Mouse (Mus musculus) intestine, postnatal 0 days (tissue): ENCODE results near the gene Chrm2. TPM values are rescaled to one million over a fixed set of nuclear protein-coding genes. Genes with fewer than 3 reads are reported as not detected.
A peak's percentile ranks its signal among the peaks of the same experiment; 100 is the strongest.

ENCODE experiments used
- ATAC-seq: fragments of 200-750 bp; cut with Nextera tagmentation; 2 replicates; pipeline ENCODE4 v1.8.0; 2017; ENCODE audit warnings: mild to moderate bottlenecking, moderate TSS enrichment, moderate library complexity
- H3K27ac ChIP-seq: fragments of 300-500 bp; sonication (generic); 2 replicates; pipeline ENCODE4 v1.5.1; 2014; ENCODE audit warnings: mild to moderate bottlenecking, low read depth, low read length, moderate library complexity
- H3K27me3 ChIP-seq: fragments of 300-500 bp; sonication (generic); replicated peaks from 2 replicates; pipeline ENCODE4 v1.6.1; 2014; ENCODE audit warnings: low read length, mixed read lengths; ENCODE audit not compliant: control insufficient read depth, insufficient read depth
- H3K36me3 ChIP-seq: fragments of 300-500 bp; sonication (generic); 2 replicates; pipeline ENCODE4 v1.6.1; 2014; ENCODE audit warnings: mild to moderate bottlenecking, moderate library complexity; ENCODE audit not compliant: control insufficient read depth, insufficient read depth
- H3K4me1 ChIP-seq: fragments of 300-500 bp; sonication (generic); replicated peaks from 2 replicates; pipeline ENCODE4 v1.6.1; 2014; ENCODE audit warnings: antibody characterized with exemption, low read length, mixed read lengths; ENCODE audit not compliant: control insufficient read depth, insufficient read depth
- H3K4me2 ChIP-seq: fragments of 300-500 bp; sonication (generic); replicated peaks from 2 replicates; pipeline ENCODE4 v1.6.1; 2014; ENCODE audit warnings: low read depth, mild to moderate bottlenecking, moderate library complexity
- H3K4me3 ChIP-seq: fragments of 300-500 bp; sonication (generic); 2 replicates; pipeline ENCODE4 v1.5.1; 2014; ENCODE audit warnings: low read depth, low read length
- H3K9ac ChIP-seq: fragments of 300-500 bp; sonication (generic); 2 replicates; pipeline ENCODE4 v1.6.1; 2014; ENCODE audit warnings: mild to moderate bottlenecking, low read depth, low read length
- H3K9me3 ChIP-seq: fragments of 300-500 bp; sonication (generic); 2 replicates; pipeline ENCODE4 v1.6.1; 2016; ENCODE audit warnings: mixed run types; ENCODE audit not compliant: control insufficient read depth
- CTCF ChIP-seq: sonication (generic); IDR thresholded peaks from 2 replicates; pipeline ENCODE4 v1.5.1; 2016; ENCODE audit warnings: low read depth, mild to moderate bottlenecking, control low read depth, antibody characterized with exemption, moderate library complexity
- WGBS: fragments of 180-500 bp; shearing (Covaris S2); extraction: QIAGEN DNeasy Blood & Tissue Kit; methylation state at CpG from one replicate; pipeline ENCODE4 v1.1.7; 2014; 5-methylcytosine and 5-hydroxymethylcytosine counted together
- polyA plus RNA-seq: library from polyadenylated mRNA; unstranded; fragments of >200 nt; fragmentation: Nextera tagmentation; extraction: Ambion mirVana; gene quantifications from 2 replicates; pipeline ENCODE4 v1.2.1, GENCODE M21; 2015

Chrm2 gene
- polyA plus RNA-seq, 1 experiment from 2014 or later, result 11.8 TPM

GRCm38 (mm10) chr6:36389260-36389965, 1.5 kb downstream of the Chrm2 start:
- H3K27ac ChIP-seq, result 0 out of 2 replicates have a peak overlapping the region, but pooled peaks have one; percentile 15
- no peaks in the 10 kb centered on the region for H3K9me3 ChIP-seq
- ATAC-seq, result no peak
- no peak for TF ChIP-seq CTCF
- no peaks in the 10 kb centered on the region for H3K36me3 ChIP-seq
- H3K4me1 ChIP-seq, result no peaks in the 10 kb centered on the region
- WGBS, result 26% methylated on average over 20 of the region's 20 CpGs
- peak overlapping the region; percentile 73 for H3K4me2 ChIP-seq
- peak overlapping the region; percentile 51 for H3K9ac ChIP-seq
- peaks cover 13% of the 10 kb centered on the region for H3K27me3 ChIP-seq
- peak overlapping the region; percentile 44 for H3K4me3 ChIP-seq

DNA sequence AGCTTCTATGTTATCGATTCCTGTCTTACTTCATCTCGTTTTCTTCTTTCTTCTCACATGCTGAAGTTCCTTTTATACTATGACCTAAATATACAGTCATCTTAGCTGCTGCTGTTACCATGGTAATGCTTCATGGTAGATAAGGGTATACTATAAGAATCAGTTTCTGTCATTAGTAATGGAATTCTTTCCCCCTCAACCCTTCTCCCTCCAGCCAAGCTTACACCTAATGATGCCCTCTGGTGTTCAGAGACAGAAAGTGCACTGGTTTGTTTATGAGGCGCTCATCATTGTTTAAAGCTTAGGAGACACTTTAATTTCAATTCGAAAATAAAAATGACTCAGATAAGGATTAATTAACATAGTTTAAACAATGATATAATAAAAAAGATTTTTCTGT, 5.8 kb downstream of the Chrm2 start:
- ATAC-seq, result no peak
- no peak overlapping the region for H3K9ac ChIP-seq

GRCm38 (mm10) chr6:36405139-36405538, 17.3 kb downstream of the Chrm2 start:
- 57% methylated on average over 5 of the region's 5 CpGs for WGBS
- Histone ChIP-seq H3K4me1 (no peaks in the 10 kb centered on the region), H3K36me3 (no peaks in the 10 kb centered on the region), H3K27me3 (no peaks in the 10 kb centered on the region), H3K4me3 (no peak overlapping the region), H3K4me2 (no peak overlapping the region), H3K27ac (no peak overlapping the region), H3K9me3 (no peaks in the 10 kb centered on the region), H3K9ac (no peak overlapping the region)
- no peak for TF ChIP-seq CTCF
- ATAC-seq, result no peak

More for the DNA sequence above, 5.8 kb downstream of the Chrm2 start:
- Histone ChIP-seq H3K9me3 (no peaks in the 10 kb centered on the region), H3K27ac (no peak overlapping the region), H3K27me3 (peaks cover 5% of the 10 kb centered on the region), H3K4me1 (no peaks in the 10 kb centered on the region), H3K4me2 (no peak overlapping the region), H3K4me3 (no peak overlapping the region), H3K36me3 (no peaks in the 10 kb centered on the region)
- peak; percentile 62 for TF ChIP-seq CTCF
- 63% methylated on average over 4 of the region's 4 CpGs for WGBS

- Histone ChIP-seq H3K9ac (no peak overlapping the region), H3K4me2 (no peak overlapping the region), H3K36me3 (no peaks in the 10 kb centered on the region), H3K27me3 (no peaks in the 10 kb centered on the region), H3K27ac (no peak overlapping the region), H3K4me3 (no peak overlapping the region), H3K4me1 (no peaks in the 10 kb centered on the region), H3K9me3 (no peaks in the 10 kb centered on the region)
- no peak for TF ChIP-seq CTCF
- no peak for ATAC-seq
Observed at GRCm38 (mm10) chr6:36409016-36409415, 21.1 kb downstream of the Chrm2 start.

- Histone ChIP-seq H3K4me1 (no peaks in the 10 kb centered on the region), H3K4me3 (no peak overlapping the region), H3K27me3 (no peaks in the 10 kb centered on the region), H3K27ac (no peak overlapping the region), H3K9me3 (no peaks in the 10 kb centered on the region), H3K36me3 (no peaks in the 10 kb centered on the region), H3K4me2 (no peak overlapping the region), H3K9ac (no peak overlapping the region)
- WGBS, result 85% methylated on average over 2 of the region's 2 CpGs
- TF ChIP-seq CTCF, result no peak
- no peak for ATAC-seq
Observed at GRCm38 (mm10) chr6:36410057-36410456, 22.2 kb downstream of the Chrm2 start.

GRCm38 (mm10) chr6:36419716-36420115, 31.8 kb downstream of the Chrm2 start:
- H3K9me3 ChIP-seq, result no peaks in the 10 kb centered on the region
- TF ChIP-seq CTCF, result no peak
- H3K4me2 ChIP-seq, result no peak overlapping the region
- no peak for ATAC-seq
- no peaks in the 10 kb centered on the region for H3K4me1 ChIP-seq
- no peak overlapping the region for H3K4me3 ChIP-seq
- H3K27ac ChIP-seq, result no peak overlapping the region
- no peaks in the 10 kb centered on the region for H3K27me3 ChIP-seq
- H3K36me3 ChIP-seq, result no peaks in the 10 kb centered on the region
- no peak overlapping the region for H3K9ac ChIP-seq
- 32% methylated on average over 2 of the region's 2 CpGs for WGBS

DNA sequence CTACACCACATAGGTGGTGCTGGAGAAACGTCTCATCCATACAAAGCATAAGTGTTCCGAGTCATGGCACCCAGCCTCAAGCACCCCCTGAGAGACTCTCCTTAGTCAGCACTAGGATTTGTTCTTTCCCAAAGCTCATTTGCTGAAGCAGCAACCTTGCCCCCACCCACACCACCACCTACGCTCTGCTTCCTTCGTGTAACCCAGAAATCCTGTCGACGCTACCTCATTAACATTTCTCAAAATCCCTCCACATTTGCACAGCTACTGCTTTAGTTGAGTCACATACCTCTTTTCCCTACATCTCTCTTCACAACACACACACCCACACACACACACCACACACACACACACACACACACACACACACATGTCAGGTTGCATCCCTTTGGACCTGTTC, 50.1 kb downstream of the Chrm2 start:
- H3K36me3 ChIP-seq, result no peaks in the 10 kb centered on the region
- H3K9ac ChIP-seq, result no peak overlapping the region
- H3K4me2 ChIP-seq, result no peak overlapping the region
- no peak overlapping the region for H3K27ac ChIP-seq
- no peak for TF ChIP-seq CTCF
- 94% methylated on average over 6 of the region's 6 CpGs for WGBS
- no peaks in the 10 kb centered on the region for H3K27me3 ChIP-seq
- ATAC-seq, result no peak
- H3K4me3 ChIP-seq, result no peak overlapping the region
- no peaks in the 10 kb centered on the region for H3K4me1 ChIP-seq
- H3K9me3 ChIP-seq, result no peaks in the 10 kb centered on the region
